Mouse (Mus musculus): ENCODE measurements around the gene Gm45208.
"Not testable (repeated sequence)": the region's sequence is repeated elsewhere in the genome, so short reads cannot be mapped to it uniquely, and the experiment has no call there.

The Gm45208 gene

DNA sequence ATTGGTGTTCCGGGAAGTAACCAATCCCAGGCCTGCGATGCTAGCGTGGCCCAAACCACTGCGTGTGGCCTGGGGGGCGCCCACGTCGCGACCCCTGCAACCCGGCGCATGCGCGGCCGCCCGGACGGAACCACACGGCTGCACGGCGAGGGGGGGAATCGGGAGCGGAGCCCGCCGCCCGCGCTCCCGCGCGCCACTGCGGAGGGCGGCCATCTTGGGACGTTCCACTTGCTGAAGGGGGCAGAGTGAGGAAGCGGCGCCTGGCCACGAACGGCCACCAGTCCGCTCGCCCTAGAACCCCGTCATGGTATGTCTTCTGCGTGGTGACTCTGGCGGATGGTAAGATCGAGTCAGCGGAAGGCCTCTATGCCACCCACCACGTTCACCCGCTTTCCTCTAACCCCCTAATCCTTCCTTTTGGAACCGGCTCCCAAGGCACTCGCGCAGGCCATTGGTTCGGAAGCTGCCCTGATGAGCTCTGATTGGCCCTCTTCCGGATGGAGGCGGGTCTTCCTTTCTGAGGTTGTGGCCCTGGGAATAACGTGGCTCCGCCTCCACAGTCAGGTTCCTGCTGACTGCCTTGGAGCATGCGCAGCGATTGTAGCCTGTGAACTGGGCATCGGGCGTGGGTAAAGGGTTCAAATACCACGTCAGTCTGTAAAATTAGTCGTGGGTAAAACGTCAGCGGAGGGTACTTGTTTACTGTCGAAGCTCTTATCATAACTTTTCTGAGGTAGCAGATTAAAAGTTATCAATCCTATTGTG lies 7.7 kb upstream of the Gm45208 start, which contains the start of gene Wdr45:
Gene Wdr45, plus strand, starts transcription at position 199 of the 765 bp plus-strand sequence.
- peak; percentile 96 for DNase-seq (ENCODE audit: low read depth, low spot score)
- not testable (repeated sequence) for H3K27me3 ChIP-seq (ENCODE audit: control insufficient read depth, insufficient read depth, low read length, poor library complexity, severe bottlenecking); H3K36me3 ChIP-seq (ENCODE audit: control insufficient read depth, insufficient read depth, low read length, poor library complexity, severe bottlenecking)

DNA sequence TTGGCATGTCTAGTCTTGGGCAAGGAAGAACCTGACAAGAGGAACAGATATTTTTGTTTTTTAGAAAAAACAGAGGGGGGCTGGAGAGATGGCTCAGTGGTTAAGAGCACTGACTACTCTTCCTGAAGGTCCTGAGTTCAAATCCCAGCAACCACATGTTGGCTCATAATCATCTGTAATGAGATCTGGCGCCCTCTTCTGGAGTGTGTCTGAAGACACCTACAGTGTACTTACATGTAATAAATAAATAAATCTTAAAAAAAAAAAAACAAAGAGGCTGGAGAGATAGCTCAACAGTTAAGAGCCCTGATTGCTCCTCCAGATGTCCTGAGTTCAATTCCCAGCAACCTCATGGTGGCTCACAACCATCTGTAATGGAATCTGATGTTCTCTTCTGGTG lies 6.0 kb upstream of the Gm45208 start:
- H3K27me3 ChIP-seq (ENCODE audit: control insufficient read depth, insufficient read depth, low read length, poor library complexity, severe bottlenecking); H3K36me3 ChIP-seq (ENCODE audit: control insufficient read depth, insufficient read depth, low read length, poor library complexity, severe bottlenecking): not testable (repeated sequence)
- DNase-seq (ENCODE audit: low read depth, low spot score), result peak; percentile 29

DNA sequence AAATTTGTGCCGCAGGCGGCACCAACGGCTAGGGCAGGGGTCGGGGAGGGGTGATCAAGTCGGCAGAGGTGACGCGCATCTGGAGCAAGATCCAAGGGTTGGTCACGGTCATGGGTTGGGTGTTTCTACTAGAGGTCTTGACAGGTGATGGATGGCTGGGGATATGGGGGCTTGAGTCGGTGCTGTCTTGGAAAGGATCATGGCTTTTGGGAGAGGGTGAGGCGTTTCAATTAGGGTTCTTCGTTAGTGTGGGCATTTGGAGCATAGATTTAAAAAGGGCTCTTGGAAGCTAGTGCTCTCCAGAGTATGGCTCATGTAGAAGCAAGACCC lies 202 bp downstream of the Gm45208 start:
- DNase-seq (ENCODE audit: low read depth, low spot score), result no peak
- H3K36me3 ChIP-seq (ENCODE audit: control insufficient read depth, insufficient read depth, low read length, poor library complexity, severe bottlenecking), result no peaks in the 10 kb centered on the region
- no peaks in the 10 kb centered on the region for H3K27me3 ChIP-seq (ENCODE audit: control insufficient read depth, insufficient read depth, low read length, poor library complexity, severe bottlenecking)

DNA sequence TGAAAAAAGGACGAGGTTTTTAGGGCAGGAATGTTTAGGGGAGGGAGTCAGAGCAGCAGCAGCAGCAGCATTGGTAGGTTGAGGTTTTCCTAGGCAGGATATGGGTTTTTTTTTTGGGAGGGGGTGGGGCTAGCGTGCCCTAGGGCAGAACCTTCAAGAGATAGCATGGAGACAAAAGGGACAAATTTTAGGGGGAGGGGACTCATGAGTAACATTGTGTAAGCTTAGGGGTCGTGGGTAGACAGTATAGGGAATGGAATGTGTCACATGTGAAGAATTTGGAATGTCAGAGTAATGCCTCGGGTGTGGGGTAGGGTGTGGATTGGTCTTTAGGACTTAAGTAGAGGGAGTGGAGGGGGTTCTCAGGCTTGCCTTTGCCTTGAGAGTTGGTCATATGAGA lies 646 bp downstream of the Gm45208 start:
- H3K36me3 ChIP-seq (ENCODE audit: control insufficient read depth, insufficient read depth, low read length, poor library complexity, severe bottlenecking), result no peaks in the 10 kb centered on the region
- no peak for DNase-seq (ENCODE audit: low read depth, low spot score)
- no peaks in the 10 kb centered on the region for H3K27me3 ChIP-seq (ENCODE audit: control insufficient read depth, insufficient read depth, low read length, poor library complexity, severe bottlenecking)

DNA sequence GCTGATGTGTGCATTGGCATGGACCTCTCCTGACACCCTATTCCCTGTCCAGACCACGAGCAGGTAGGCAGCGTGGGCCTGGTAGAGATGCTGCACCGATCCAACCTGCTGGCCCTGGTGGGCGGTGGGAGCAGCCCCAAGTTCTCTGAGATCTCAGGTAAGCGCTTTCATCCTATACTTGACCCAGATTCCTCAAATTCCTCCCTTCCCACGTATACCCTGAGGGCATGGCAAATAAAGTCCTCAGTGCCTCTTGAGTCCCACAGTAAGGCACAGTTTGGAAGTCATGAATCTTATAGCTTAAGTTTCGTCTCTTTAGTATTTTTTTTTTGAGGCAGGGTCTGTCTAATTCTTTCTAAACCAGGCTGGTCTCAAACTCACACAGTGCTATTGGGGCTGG lies 2.1 kb downstream of the Gm45208 start:
- H3K36me3 ChIP-seq (ENCODE audit: control insufficient read depth, insufficient read depth, low read length, poor library complexity, severe bottlenecking), result no peaks in the 10 kb centered on the region
- DNase-seq (ENCODE audit: low read depth, low spot score), result no peak
- H3K27me3 ChIP-seq (ENCODE audit: control insufficient read depth, insufficient read depth, low read length, poor library complexity, severe bottlenecking), result no peaks in the 10 kb centered on the region

DNA sequence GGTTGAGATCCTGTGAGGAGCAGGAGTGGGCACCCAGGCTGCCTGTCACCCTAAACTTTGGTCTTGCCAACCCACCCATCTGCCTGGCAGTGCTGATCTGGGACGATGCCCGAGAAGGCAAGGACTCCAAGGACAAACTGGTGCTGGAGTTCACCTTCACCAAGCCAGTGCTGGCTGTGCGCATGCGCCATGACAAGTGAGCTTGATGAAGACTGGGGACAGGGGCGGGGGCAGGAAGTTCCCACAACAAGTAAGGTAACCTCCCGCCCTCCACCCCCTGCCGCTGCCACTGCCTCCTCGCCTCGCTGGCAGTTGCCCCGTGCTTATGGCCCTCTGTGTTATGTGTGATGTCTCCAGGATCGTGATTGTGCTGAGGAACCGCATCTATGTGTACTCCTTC lies 3.8 kb downstream of the Gm45208 start:
- Histone ChIP-seq H3K27me3 (ENCODE audit: control insufficient read depth, insufficient read depth, low read length, poor library complexity, severe bottlenecking) (no peaks in the 10 kb centered on the region), H3K36me3 (ENCODE audit: control insufficient read depth, insufficient read depth, low read length, poor library complexity, severe bottlenecking) (no peaks in the 10 kb centered on the region)
- DNase-seq (ENCODE audit: low read depth, low spot score), result no peak

DNA sequence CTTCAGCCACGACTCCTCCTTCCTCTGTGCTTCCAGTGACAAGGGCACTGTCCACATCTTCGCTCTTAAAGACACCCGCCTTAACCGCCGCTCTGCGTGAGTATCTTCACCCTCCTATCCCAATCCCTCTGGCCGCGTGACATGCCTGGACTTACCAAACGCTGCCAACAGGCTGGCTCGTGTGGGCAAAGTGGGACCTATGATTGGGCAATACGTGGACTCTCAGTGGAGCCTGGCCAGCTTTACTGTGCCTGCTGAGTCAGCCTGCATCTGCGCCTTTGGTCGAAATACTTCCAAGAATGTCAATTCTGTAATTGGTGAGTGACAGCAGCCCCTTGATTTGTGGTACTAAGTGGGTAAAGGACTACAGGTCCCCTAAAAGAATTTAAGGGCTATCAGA lies 5.1 kb downstream of the Gm45208 start:
- Histone ChIP-seq H3K27me3 (ENCODE audit: control insufficient read depth, insufficient read depth, low read length, poor library complexity, severe bottlenecking) (no peaks in the 10 kb centered on the region), H3K36me3 (ENCODE audit: control insufficient read depth, insufficient read depth, low read length, poor library complexity, severe bottlenecking) (no peaks in the 10 kb centered on the region)
- DNase-seq (ENCODE audit: low read depth, low spot score), result no peak

DNA sequence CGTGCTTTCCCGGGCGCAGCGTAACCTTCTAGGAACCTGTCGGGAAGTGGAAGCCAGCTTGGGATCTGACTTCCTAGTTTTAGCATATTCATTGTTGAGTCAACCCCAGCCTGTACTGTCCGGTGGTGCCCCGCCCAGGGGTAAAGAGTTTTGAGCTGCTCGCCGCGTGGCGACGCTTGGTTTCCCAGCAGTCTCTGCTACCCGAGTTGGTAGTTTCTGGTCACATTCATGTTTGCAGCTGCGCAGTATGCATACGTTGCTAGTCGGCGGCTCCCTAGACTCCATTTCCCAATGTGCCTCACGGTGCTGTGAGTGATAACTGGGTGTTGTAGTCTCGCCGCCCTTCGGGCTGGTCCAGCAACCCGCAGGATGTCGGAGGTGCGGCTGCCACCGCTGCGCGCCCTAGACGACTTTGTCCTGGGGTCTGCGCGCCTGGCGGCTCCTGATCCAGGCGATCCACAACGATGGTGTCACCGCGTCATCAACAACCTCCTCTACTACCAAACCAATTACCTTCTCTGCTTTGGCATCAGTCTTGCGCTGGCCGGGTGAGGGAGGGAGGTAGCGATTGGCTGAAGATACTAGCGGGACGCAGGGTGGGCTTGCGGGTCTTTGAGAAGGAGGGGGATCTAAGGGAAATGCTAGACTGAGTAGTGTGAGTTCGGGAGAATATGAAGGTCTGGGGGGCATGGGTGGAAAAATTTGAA lies 6.3 kb downstream of the Gm45208 start, which contains the start of gene Praf2:
Gene Praf2, plus strand, starts transcription at position 225 of the 707 bp plus-strand sequence.
- peak; percentile 88 for DNase-seq (ENCODE audit: low read depth, low spot score)
- H3K36me3 ChIP-seq (ENCODE audit: control insufficient read depth, insufficient read depth, low read length, poor library complexity, severe bottlenecking), result no peaks in the 10 kb centered on the region

DNA sequence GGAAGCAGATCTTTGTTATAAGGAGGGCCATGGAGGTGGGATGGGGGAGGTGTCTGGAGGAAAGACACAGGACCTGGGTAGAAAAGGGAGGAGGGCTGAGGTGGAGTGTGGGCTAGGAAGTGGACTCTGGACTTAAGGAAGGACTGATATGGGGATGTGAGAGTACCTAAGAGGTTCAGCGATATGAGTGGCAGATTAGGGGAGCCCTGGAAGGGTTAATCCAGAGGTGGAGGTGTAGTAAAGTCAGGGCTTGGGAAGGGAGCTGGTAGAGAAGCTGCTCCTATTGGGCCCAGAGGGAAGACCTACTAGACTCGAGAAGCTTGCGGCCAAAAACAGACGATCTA lies 6.8 kb downstream of the Gm45208 start:
- Histone ChIP-seq H3K27me3 (ENCODE audit: control insufficient read depth, insufficient read depth, low read length, poor library complexity, severe bottlenecking) (no peaks in the 10 kb centered on the region), H3K36me3 (ENCODE audit: control insufficient read depth, insufficient read depth, low read length, poor library complexity, severe bottlenecking) (no peaks in the 10 kb centered on the region)
- DNase-seq (ENCODE audit: low read depth, low spot score), result no peak

More for the DNA sequence above, 6.3 kb downstream of the Gm45208 start, which contains the start of gene Praf2:
- no peaks in the 10 kb centered on the region for H3K27me3 ChIP-seq (ENCODE audit: control insufficient read depth, insufficient read depth, low read length, poor library complexity, severe bottlenecking)

DNA sequence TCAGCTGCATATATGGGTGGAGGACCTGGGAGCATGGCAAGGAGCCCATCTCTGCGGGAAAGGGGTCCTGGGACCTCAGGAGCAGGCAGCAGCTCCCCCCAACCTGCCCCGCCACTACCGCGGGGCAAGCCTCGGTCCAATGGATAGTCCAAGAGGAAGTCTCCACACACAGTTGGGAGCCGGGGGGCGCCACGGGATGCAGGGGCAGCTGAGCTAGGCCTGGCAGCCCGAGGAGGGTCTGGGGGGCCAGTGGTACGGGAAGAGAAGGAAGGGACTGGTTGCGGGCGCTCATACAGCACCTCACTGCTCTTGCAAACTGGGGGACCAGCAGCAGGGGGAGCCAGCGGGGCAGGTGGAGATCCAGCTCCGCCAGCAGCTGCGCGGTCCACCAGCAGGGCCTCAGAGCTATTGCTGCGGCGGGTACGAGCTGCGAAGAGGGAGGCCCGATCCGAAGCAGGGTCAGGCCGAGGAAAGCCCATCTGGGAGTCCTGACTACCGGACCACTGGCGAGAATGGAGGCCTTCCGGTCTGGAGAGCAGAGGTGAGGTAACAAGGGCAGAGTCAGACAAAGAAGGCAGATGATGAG lies 11.6 kb downstream of the Gm45208 start:
- Histone ChIP-seq H3K27me3 (ENCODE audit: control insufficient read depth, insufficient read depth, low read length, poor library complexity, severe bottlenecking) (no peaks in the 10 kb centered on the region), H3K36me3 (ENCODE audit: control insufficient read depth, insufficient read depth, low read length, poor library complexity, severe bottlenecking) (no peaks in the 10 kb centered on the region)
- peak; percentile 81 for DNase-seq (ENCODE audit: low read depth, low spot score)

DNA sequence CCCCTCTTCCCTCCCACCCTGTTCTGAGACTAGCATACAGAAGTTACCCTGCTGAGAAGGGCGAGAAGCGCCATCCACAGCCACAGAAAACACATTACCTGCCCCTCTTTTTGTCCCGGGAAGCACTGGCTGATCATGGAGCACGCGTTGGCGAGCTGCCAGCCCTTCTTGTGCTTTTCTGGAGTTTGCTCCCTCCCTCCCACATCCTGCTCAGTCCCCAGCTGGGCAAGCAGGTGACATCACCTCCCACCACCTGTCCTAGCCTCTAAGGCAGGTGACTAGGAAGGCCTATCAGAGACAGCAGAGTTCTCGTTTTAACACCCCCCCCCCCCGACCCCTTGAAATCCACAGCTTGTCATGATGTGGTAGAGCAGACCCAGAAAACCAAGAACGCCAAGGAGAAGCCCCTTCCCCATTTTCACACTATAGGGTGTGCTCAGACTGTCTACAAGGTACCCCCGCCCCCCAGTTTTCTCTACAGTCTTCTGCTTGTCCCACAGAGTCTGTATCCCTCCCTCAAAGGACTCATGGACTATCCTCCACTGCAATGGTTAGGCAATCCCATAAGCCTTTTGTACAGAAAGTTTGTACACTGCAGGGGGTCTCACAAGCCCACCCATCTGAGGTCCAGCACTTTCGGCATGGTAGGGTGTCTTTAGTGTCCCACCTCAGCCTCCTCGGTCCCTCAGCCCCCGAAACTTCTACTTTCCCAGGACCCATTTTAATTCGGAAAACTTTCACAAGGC lies 17.5 kb downstream of the Gm45208 start:
- Histone ChIP-seq H3K27me3 (ENCODE audit: control insufficient read depth, insufficient read depth, low read length, poor library complexity, severe bottlenecking) (no peaks in the 10 kb centered on the region), H3K36me3 (ENCODE audit: control insufficient read depth, insufficient read depth, low read length, poor library complexity, severe bottlenecking) (no peaks in the 10 kb centered on the region)
- no peak for DNase-seq (ENCODE audit: low read depth, low spot score)

DNA sequence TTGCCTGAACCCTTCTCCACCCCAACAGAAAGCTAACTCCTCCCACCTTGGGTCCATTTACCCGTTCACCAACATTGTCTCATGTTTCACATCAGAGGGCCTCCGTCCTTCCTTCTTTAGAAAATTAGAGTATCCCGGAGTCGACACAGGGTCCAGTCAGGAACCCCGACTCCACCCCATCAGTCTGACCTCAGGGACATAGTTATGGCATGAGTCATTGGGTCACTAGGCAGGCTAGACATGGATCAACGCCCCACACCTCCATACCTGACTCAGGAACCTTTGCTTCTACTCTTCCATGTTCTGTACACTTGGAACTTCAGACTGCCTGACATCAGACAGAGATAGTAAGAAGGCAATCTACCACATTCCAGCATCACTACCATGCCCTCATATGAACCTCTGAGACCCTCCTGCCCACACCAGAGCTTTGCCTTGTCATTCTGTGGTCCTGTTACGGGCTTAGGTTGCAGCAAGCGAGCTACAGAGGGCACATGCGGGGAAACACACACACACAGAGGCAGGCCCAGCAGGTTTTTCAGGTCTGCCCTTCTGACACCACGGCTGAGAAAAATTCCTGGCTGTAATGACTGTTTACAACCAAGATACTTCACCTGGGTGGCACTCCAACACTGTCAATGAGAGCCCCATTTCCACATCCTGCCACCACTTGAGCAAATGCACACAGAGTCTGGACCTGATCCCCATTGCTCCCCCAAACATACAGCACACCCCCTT lies 18.2 kb downstream of the Gm45208 start:
- DNase-seq (ENCODE audit: low read depth, low spot score), result no peak
- Histone ChIP-seq H3K27me3 (ENCODE audit: control insufficient read depth, insufficient read depth, low read length, poor library complexity, severe bottlenecking) (no peaks in the 10 kb centered on the region), H3K36me3 (ENCODE audit: control insufficient read depth, insufficient read depth, low read length, poor library complexity, severe bottlenecking) (no peaks in the 10 kb centered on the region)

DNA sequence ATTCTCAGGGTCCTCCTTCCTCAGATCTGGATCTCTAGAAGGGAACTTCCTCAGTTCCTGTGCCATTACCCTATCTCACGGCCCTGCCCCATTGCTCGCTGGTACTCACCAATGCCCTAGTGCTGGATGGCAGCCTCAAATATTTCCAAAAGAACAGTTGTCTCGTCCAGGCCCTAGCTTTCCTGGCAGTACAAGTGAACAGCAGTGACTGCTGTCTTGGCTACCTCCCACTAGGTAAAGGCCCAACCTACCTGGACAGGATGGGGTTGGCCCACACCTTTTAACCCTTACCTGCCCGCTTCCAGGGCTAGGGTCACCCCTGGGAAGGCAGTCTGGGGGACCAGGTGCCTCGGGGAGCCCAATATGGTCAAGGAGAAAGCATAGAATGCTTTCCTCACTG lies 19.1 kb downstream of the Gm45208 start:
- Histone ChIP-seq H3K36me3 (ENCODE audit: control insufficient read depth, insufficient read depth, low read length, poor library complexity, severe bottlenecking) (no peaks in the 10 kb centered on the region), H3K27me3 (ENCODE audit: control insufficient read depth, insufficient read depth, low read length, poor library complexity, severe bottlenecking) (no peaks in the 10 kb centered on the region)
- DNase-seq (ENCODE audit: low read depth, low spot score), result no peak

DNA sequence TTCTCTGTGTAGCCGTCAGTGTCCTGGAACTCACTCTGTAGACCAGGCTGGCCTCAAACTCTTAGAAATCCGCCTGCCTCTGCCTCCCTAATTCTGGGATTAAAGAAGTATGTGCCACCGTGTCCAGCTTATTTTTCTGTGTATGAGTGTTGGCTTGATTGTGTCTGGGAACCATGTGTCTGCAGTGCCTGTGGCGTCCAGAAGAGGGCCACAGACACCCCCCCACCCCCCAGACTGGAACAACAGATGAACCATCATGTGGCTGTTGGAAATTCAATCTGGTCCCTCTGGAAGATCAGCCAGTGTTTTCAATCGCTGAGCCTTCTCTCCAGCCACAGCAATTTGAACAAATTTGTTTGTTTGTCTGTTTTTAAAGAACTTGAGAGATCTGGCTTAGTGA lies 21.4 kb downstream of the Gm45208 start:
- no peak for DNase-seq (ENCODE audit: low read depth, low spot score)
- no peaks in the 10 kb centered on the region for H3K27me3 ChIP-seq (ENCODE audit: control insufficient read depth, insufficient read depth, low read length, poor library complexity, severe bottlenecking)
- no peaks in the 10 kb centered on the region for H3K36me3 ChIP-seq (ENCODE audit: control insufficient read depth, insufficient read depth, low read length, poor library complexity, severe bottlenecking)
